30 mouse cellular contexts compared by ENCODE assay signal in genomic region chr10:77029761-77030160, GRCm38 (mm10). TPM values are rescaled to one million over a fixed set of nuclear protein-coding genes. Genes with fewer than 3 reads are reported as not detected.
A peak's percentile ranks its signal among the peaks of the same experiment; 100 is the strongest.
DNase-seq lines count a peak whose midpoint lies in the region; ATAC-seq and TF ChIP-seq lines count a peak whose summit lies in the region.
"Had no signal": no experiment of that assay in that cellular context is flagged by ENCODE, and none has a peak within 500 bp of the region (broad histone marks: within the 10 kb centered on the region; RNA-seq: fewer than 3 reads in every experiment).

No protein-coding gene starts in this region.

- no peak for TF ChIP-seq POLR2A in kidney, adult 2 months (IDR thresholded peaks at IDR 0.05; ENCODE audit: low read depth, low read length)
- TF ChIP-seq POLR2A in small intestine, adult 2 months (IDR thresholded peaks at IDR 0.05; ENCODE audit: low read depth, low read length), result peak; percentile 42; the same call in 1 of the 2 replicates

- no peak overlapping the region for H3K4me2 ChIP-seq in kidney, embryonic 14.5 days (replicated peaks; ENCODE audit: low read depth, low read length)
- no peak overlapping the region for H3K4me2 ChIP-seq in kidney, postnatal 0 days (ENCODE audit: low read length)
- no peak overlapping the region for H3K4me2 ChIP-seq in midbrain, postnatal 0 days (ENCODE audit: low read depth, low read length, poor library complexity, severe bottlenecking)
- H3K4me2 ChIP-seq: embryonic facial prominence, embryonic 15.5 days; forebrain, embryonic 12.5 days; liver, embryonic 13.5 days; midbrain, embryonic 13.5 days had no signal

- ATAC-seq in kidney, embryonic 14.5 days (ENCODE audit: low FRiP score, low TSS enrichment), result no peak
- peak; percentile 33 for ATAC-seq in kidney, postnatal 0 days (replicated peaks; ENCODE audit: low FRiP score, low read depth)
- ATAC-seq in midbrain, postnatal 0 days (ENCODE audit: low FRiP score), result no peak
- ATAC-seq: activated CD4-positive, CD25-positive, alpha-beta regulatory T cell, adult 4 months; hindbrain, embryonic 16.5 days; midbrain, embryonic 13.5 days had no signal

- H3K9ac ChIP-seq in kidney, embryonic 14.5 days (ENCODE audit: low read depth, low read length), result no peak overlapping the region
- H3K9ac ChIP-seq in kidney, postnatal 0 days (ENCODE audit: low read depth, low read length), result no peak overlapping the region
- no peak overlapping the region for H3K9ac ChIP-seq in midbrain, postnatal 0 days (replicated peaks; ENCODE audit: low read length, poor library complexity, severe bottlenecking)
- H3K9ac ChIP-seq: embryonic facial prominence, embryonic 15.5 days; forebrain, embryonic 12.5 days; liver, embryonic 13.5 days; midbrain, embryonic 13.5 days had no signal

- no peak overlapping the region for H3K27ac ChIP-seq in kidney, embryonic 14.5 days (ENCODE audit: low read depth, low read length)
- H3K27ac ChIP-seq in kidney, adult 2 months (ENCODE audit: insufficient read depth, low read depth, low read length), result peak overlapping the region; percentile 90
- peak overlapping the region; percentile 78 for H3K27ac ChIP-seq in kidney, postnatal 0 days
- H3K27ac ChIP-seq in small intestine, adult 2 months (ENCODE audit: insufficient read depth, low read depth, low read length), result peak overlapping the region; percentile 92
- H3K27ac ChIP-seq in midbrain, postnatal 0 days (ENCODE audit: low read depth, low read length), result no peak overlapping the region
- H3K27ac ChIP-seq: embryonic facial prominence, embryonic 10.5 days; embryonic facial prominence, embryonic 15.5 days; forebrain, embryonic 12.5 days; layer of hippocampus, adult 2 months; liver, embryonic 13.5 days; midbrain, embryonic 13.5 days had no signal

- H3K9me3 ChIP-seq in kidney, embryonic 14.5 days (ENCODE audit: control insufficient read depth, low read length), result no peaks in the 10 kb centered on the region
- no peaks in the 10 kb centered on the region for H3K9me3 ChIP-seq in kidney, postnatal 0 days (replicated peaks; ENCODE audit: low read length)
- H3K9me3 ChIP-seq in midbrain, postnatal 0 days (ENCODE audit: low read length), result no peaks in the 10 kb centered on the region
- H3K9me3 ChIP-seq: embryonic facial prominence, embryonic 10.5 days; embryonic facial prominence, embryonic 15.5 days; forebrain, embryonic 12.5 days; liver, embryonic 13.5 days; midbrain, embryonic 13.5 days had no signal

- 85% methylated on average over 4 of the region's 4 CpGs for WGBS in kidney, embryonic 14.5 days
- 56% methylated on average over 4 of the region's 4 CpGs for WGBS in kidney, adult 2 months
- WGBS in kidney, postnatal 0 days, result 85% methylated on average over 4 of the region's 4 CpGs
- 37% methylated on average over 4 of the region's 4 CpGs for WGBS in small intestine, adult 2 months
- 94% methylated on average over 4 of the region's 4 CpGs for WGBS in midbrain, postnatal 0 days

- H3K4me3 ChIP-seq in kidney, embryonic 14.5 days (ENCODE audit: low read length), result no peak overlapping the region
- no peak overlapping the region for H3K4me3 ChIP-seq in kidney, adult 2 months (ENCODE audit: insufficient read depth, low read depth, low read length)
- H3K4me3 ChIP-seq in kidney, postnatal 0 days (replicated peaks; ENCODE audit: low read depth, low read length), result no peak overlapping the region
- H3K4me3 ChIP-seq in small intestine, adult 2 months (ENCODE audit: low read depth, low read length), result no peak overlapping the region
- no peak overlapping the region for H3K4me3 ChIP-seq in midbrain, postnatal 0 days (ENCODE audit: low read depth, low read length)
- H3K4me3 ChIP-seq: embryonic facial prominence, embryonic 10.5 days; embryonic facial prominence, embryonic 15.5 days; forebrain, embryonic 12.5 days; layer of hippocampus, adult 2 months; liver, embryonic 13.5 days; midbrain, embryonic 13.5 days had no signal

- peak; percentile 88 for DNase-seq in kidney, adult 11 months
- DNase-seq in kidney, adult 2 months, result peak; percentile 91
- no peak for DNase-seq in kidney, postnatal 0 days (ENCODE audit: low spot score)
- DNase-seq in layer of hippocampus, adult 8-10 months (ENCODE audit: low spot score in 2 of 2), result no peak
- DNase-seq in lung, postnatal 14 days, result no peak
- no peak for DNase-seq in midbrain, postnatal 0 days (ENCODE audit: low spot score)
- DNase-seq: adrenal gland, adult 2 months; adrenal gland, postnatal 36 days; cerebellum, adult 2 months; cerebellum, postnatal 14 days; gastrocnemius, postnatal 14 days; heart, postnatal 14 days; left cerebral cortex, postnatal 4 days; liver, embryonic 13.5 days; lung, adult 2 months; lung, postnatal 10 days; retina, postnatal 1 day; right cerebral cortex, postnatal 25 days; spleen, adult 18-20 months; thymus, adult 18-20 months; thymus, postnatal 36 days had no signal

- TF ChIP-seq CTCF in kidney, adult 2 months (conservative IDR thresholded peaks at IDR 0.05; ENCODE audit: insufficient read depth, insufficient read length, low read depth, low read length), result no peak
- TF ChIP-seq CTCF in kidney, postnatal 0 days (IDR thresholded peaks at IDR 0.05; ENCODE audit: low read depth), result no peak
- no peak for TF ChIP-seq CTCF in small intestine, adult 2 months (IDR thresholded peaks at IDR 0.05; ENCODE audit: extremely low read depth, insufficient read length, insufficient replicate concordance, low read depth, low read length)
- no peak for TF ChIP-seq CTCF in midbrain, postnatal 0 days (IDR thresholded peaks at IDR 0.05)

- no peaks in the 10 kb centered on the region for H3K27me3 ChIP-seq in kidney, embryonic 14.5 days (ENCODE audit: control insufficient read depth, insufficient read depth, low read length)
- H3K27me3 ChIP-seq in kidney, adult 2 months (replicated peaks; ENCODE audit: control insufficient read depth, insufficient read depth, low read length), result no peaks in the 10 kb centered on the region
- no peaks in the 10 kb centered on the region for H3K27me3 ChIP-seq in kidney, postnatal 0 days (ENCODE audit: insufficient read depth, low read length)
- no peaks in the 10 kb centered on the region; the same call in 1 of the 2 replicates for H3K27me3 ChIP-seq in small intestine, adult 2 months (ENCODE audit: control insufficient read depth, insufficient read depth, low read length)
- no peaks in the 10 kb centered on the region for H3K27me3 ChIP-seq in midbrain, postnatal 0 days (ENCODE audit: insufficient read depth, low read length)
- H3K27me3 ChIP-seq: embryonic facial prominence, embryonic 15.5 days had no signal

- no peaks in the 10 kb centered on the region for H3K36me3 ChIP-seq in kidney, embryonic 14.5 days (ENCODE audit: control insufficient read depth, insufficient read depth, low read length)
- no peaks in the 10 kb centered on the region for H3K36me3 ChIP-seq in kidney, adult 2 months (ENCODE audit: control insufficient read depth, insufficient read depth, low read length)
- no peaks in the 10 kb centered on the region for H3K36me3 ChIP-seq in kidney, postnatal 0 days (ENCODE audit: insufficient read depth, low read length)
- no peaks in the 10 kb centered on the region for H3K36me3 ChIP-seq in small intestine, adult 2 months (ENCODE audit: control insufficient read depth, insufficient read depth, low read length)
- H3K36me3 ChIP-seq in midbrain, postnatal 0 days (ENCODE audit: insufficient read depth, low read length), result no peaks in the 10 kb centered on the region
- H3K36me3 ChIP-seq: embryonic facial prominence, embryonic 10.5 days; embryonic facial prominence, embryonic 15.5 days; forebrain, embryonic 12.5 days; liver, embryonic 13.5 days; midbrain, embryonic 13.5 days had no signal

- peaks cover 10% of the 10 kb centered on the region for H3K4me1 ChIP-seq in kidney, embryonic 14.5 days (ENCODE audit: control insufficient read depth, insufficient read depth, low read length)
- H3K4me1 ChIP-seq in kidney, adult 2 months (ENCODE audit: control insufficient read depth, insufficient read depth, low read length), result peaks cover 35% of the 10 kb centered on the region
- peaks cover 13% of the 10 kb centered on the region; the same call in 1 of the 2 replicates for H3K4me1 ChIP-seq in kidney, postnatal 0 days (replicated peaks; ENCODE audit: insufficient read depth, low read length)
- peaks cover 28% of the 10 kb centered on the region for H3K4me1 ChIP-seq in small intestine, adult 2 months (ENCODE audit: control insufficient read depth, insufficient read depth, insufficient read length, low read length)
- peaks cover 7% of the 10 kb centered on the region; the same call in 1 of the 2 replicates for H3K4me1 ChIP-seq in midbrain, postnatal 0 days (ENCODE audit: insufficient read depth, low read length)

RNA-seq across cellular contexts. Expression of gene Slc19a1, which starts 2.3 kb away (rescaled TPM):
- 34.1 and 40.9 TPM in 2 replicates for polyA plus RNA-seq in kidney, embryonic 14.5 days (2014; fragmentation: Nextera tagmentation; extraction: Ambion mirVana)
- 245 and 351 TPM in 2 replicates for polyA plus RNA-seq in kidney, adult 2 months (2012; rRNA removed)
- polyA plus RNA-seq in kidney, postnatal 0 days (2015; fragmentation: Nextera tagmentation; extraction: Ambion mirVana), result 48.0 and 51.5 TPM in 2 replicates
- polyA plus RNA-seq in small intestine, adult 2 months (2012; rRNA removed), result 44.6 and 131 TPM in 2 replicates
- 10 to 100 TPM; 17.4 to 28.6 (median 22.8) TPM for total RNA-seq in layer of hippocampus, adult 8-10 months (2022)
- total RNA-seq in midbrain, postnatal 0 days (2014; rRNA removed), result 38.1 and 47.0 TPM in 2 replicates
- 44.1 and 44.9 TPM in 2 replicates for polyA plus RNA-seq in midbrain, postnatal 0 days (2015; fragmentation: Nextera tagmentation; extraction: Ambion mirVana)

Comparison
In these comparisons a context has a peak if more than half of its experiments do, and no peak if none do; other contexts are left out.
1. DNase-seq: peak in kidney, adult 11 months (single experiment) and kidney, adult 2 months (single experiment); none in kidney, postnatal 0 days (single experiment), layer of hippocampus, adult 8-10 months (0 of 2), lung, postnatal 14 days (single experiment) and midbrain, postnatal 0 days (single experiment).
2. H3K27ac ChIP-seq: peak in kidney, adult 2 months (single experiment), kidney, postnatal 0 days (single experiment) and small intestine, adult 2 months (single experiment); none in kidney, embryonic 14.5 days (single experiment) and midbrain, postnatal 0 days (single experiment).